Mouse (Mus musculus): ENCODE measurements around the gene Pkp1. TPM values are rescaled to one million over a fixed set of nuclear protein-coding genes. Genes with fewer than 3 reads are reported as not detected.

Pkp1 gene
- not detected for polyA plus RNA-seq (2014; fragmentation: Illumina TruSeq; extraction: RNeasy Lipid Tissue Mini Kit (QIAGEN cat#74804); ENCODE audit: low read depth, low replicate concordance)

DNA sequence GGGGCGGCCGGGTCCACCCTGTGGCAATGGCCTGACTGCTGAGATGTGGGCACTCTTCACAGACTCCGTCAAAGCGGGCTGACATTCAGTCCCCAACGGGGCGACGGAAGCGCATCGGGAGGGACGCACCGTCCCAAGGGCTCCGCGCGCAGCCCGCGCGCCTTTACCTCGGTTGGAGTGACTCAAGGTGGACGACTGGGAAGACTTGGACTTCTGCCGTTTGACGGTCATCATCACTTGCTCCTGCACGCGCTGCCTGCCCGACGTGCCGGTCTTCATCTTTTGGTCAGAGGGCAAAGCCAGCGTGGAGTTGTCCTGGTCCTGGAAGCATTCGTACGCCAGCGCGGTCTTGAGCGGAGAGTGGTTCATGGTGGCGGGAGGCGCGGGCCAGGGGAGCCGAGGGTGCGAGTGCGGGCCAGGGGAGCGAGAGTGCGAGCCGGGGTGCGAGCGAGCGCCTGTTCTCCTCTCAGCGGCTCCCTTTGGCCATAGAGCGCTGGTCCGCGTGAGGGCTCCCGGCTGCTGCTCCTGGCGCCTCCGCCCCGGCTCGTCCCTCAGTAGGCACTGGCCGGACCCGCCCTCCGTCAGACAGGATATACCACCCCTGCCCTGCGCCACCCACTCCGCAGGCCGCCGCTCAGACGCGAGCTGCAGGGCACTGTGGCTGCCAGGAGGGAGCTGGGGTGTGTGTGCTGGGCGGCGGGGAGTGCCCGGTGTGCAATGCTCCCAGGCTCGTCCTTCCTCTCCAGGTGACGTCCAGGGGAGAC, at the start of gene Pkp1:
Gene Pkp1 (minus strand): TSS at position 564 of the 764 bp plus-strand sequence.

DNA sequence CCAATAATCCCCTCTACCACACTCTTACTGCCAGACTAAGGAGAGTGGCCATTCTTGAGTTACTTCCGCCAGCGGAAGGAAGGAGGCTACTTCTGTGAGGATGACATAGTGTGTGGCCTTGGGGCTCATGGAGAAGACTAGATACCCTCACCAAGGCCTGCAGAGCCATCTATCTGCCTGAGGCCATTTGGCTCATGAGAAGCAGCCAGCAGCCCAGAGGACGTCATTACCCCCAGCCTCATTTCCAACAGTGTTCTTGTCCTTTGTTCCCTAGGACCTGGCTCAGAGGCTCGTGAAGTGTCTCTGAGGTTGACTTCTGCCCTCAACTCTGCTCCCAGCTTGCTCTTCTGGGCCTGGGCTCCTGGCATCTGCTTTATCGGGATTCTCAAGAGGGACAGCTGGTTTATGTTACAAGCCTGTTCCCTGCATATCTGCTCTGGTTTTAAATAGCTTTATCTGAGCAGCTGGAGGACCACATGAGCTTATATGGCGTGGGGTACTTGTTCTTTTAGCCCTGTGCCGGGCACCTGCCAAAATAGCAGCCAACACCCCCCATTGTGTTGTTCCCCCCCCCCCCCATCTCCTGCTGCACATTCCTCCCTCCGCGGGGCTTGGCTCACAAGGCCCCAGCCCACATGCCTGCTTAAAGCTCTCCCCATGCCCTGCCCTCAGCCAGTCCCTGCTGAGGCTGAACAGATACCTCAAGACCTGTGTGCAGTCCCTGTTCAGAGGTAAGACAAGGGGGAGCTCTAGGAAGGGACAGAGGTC, 83.1 kb downstream of the Pkp1 start, which contains the start of gene Tnnt2:
Gene Tnnt2 (plus strand): TSS at position 639 of the 768 bp plus-strand sequence.

Other genes starting within 250 kb of the Pkp1 start
- gene Csrp1, start 199.1 kb downstream of the Pkp1 start, polyA plus RNA-seq (2014; fragmentation: Illumina TruSeq; extraction: RNeasy Lipid Tissue Mini Kit (QIAGEN cat#74804); ENCODE audit: low read depth, low replicate concordance): 26.5 TPM
- gene Phlda3, start 153.1 kb downstream of the Pkp1 start, polyA plus RNA-seq (2014; fragmentation: Illumina TruSeq; extraction: RNeasy Lipid Tissue Mini Kit (QIAGEN cat#74804); ENCODE audit: low read depth, low replicate concordance): 2.4 TPM
- gene Tnni1, start 139.8 kb downstream of the Pkp1 start, polyA plus RNA-seq (2014; fragmentation: Illumina TruSeq; extraction: RNeasy Lipid Tissue Mini Kit (QIAGEN cat#74804); ENCODE audit: low read depth, low replicate concordance): not detected
- not detected for gene Lad1, start 100.6 kb downstream of the Pkp1 start, polyA plus RNA-seq (2014; fragmentation: Illumina TruSeq; extraction: RNeasy Lipid Tissue Mini Kit (QIAGEN cat#74804); ENCODE audit: low read depth, low replicate concordance)
- gene Tnnt2, start 82.9 kb downstream of the Pkp1 start, polyA plus RNA-seq (2014; fragmentation: Illumina TruSeq; extraction: RNeasy Lipid Tissue Mini Kit (QIAGEN cat#74804); ENCODE audit: low read depth, low replicate concordance): 3.4 TPM
- gene Igfn1, start 87.1 kb upstream of the Pkp1 start, polyA plus RNA-seq (2014; fragmentation: Illumina TruSeq; extraction: RNeasy Lipid Tissue Mini Kit (QIAGEN cat#74804); ENCODE audit: low read depth, low replicate concordance): 0.23 TPM
- gene Tmem9, start 88.9 kb upstream of the Pkp1 start, polyA plus RNA-seq (2014; fragmentation: Illumina TruSeq; extraction: RNeasy Lipid Tissue Mini Kit (QIAGEN cat#74804); ENCODE audit: low read depth, low replicate concordance): 5.1 TPM
- gene Ascl5, start 131.6 kb upstream of the Pkp1 start, polyA plus RNA-seq (2014; fragmentation: Illumina TruSeq; extraction: RNeasy Lipid Tissue Mini Kit (QIAGEN cat#74804); ENCODE audit: low read depth, low replicate concordance): not detected
- gene Cacna1s, start 133.5 kb upstream of the Pkp1 start, polyA plus RNA-seq (2014; fragmentation: Illumina TruSeq; extraction: RNeasy Lipid Tissue Mini Kit (QIAGEN cat#74804); ENCODE audit: low read depth, low replicate concordance): 0.41 TPM
- 0.23 TPM for gene Kif21b, start 212.2 kb upstream of the Pkp1 start, polyA plus RNA-seq (2014; fragmentation: Illumina TruSeq; extraction: RNeasy Lipid Tissue Mini Kit (QIAGEN cat#74804); ENCODE audit: low read depth, low replicate concordance)

Measured in adrenal gland, adult 10 weeks (tissue).